Mouse (Mus musculus) cerebellum, adult (tissue): ENCODE results near the gene D10Jhu81e.
"Not testable (repeated sequence)": the region's sequence is repeated elsewhere in the genome, so short reads cannot be mapped to it uniquely, and the experiment has no call there.

Source experiments
- ATAC-seq: cut with Nextera tagmentation; 2 replicates; pipeline ENCODE4 v1.9.2; 2017; ENCODE audit warnings: mild to moderate bottlenecking, moderate library complexity, mixed read lengths; ENCODE audit not compliant: insufficient number of reproducible peaks, low FRiP score, low TSS enrichment

Gene D10Jhu81e

GRCm38 (mm10) chr10:78169281-78170042, at the start of gene D10Jhu81e:
D10Jhu81e (minus strand) TSS chr10:78169782.
- ATAC-seq, result peak; percentile 84

GRCm38 (mm10) chr10:78218576-78218975, 49.0 kb upstream of the D10Jhu81e start:
- no peak for ATAC-seq

GRCm38 (mm10) chr10:78216376-78217083, 46.9 kb upstream of the D10Jhu81e start:
- ATAC-seq, result no peak

GRCm38 (mm10) chr10:78214371-78214770, 44.8 kb upstream of the D10Jhu81e start:
- ATAC-seq, result no peak

- no peak for ATAC-seq
These were observed 41.7 kb upstream of the D10Jhu81e start for GRCm38 (mm10) chr10:78211311-78211710.

- ATAC-seq, result no peak
These were observed 31.6 kb upstream of the D10Jhu81e start for GRCm38 (mm10) chr10:78201182-78201581.

- ATAC-seq, result no peak
These were observed 23.4 kb upstream of the D10Jhu81e start for GRCm38 (mm10) chr10:78192933-78193332.

- not testable (repeated sequence) for ATAC-seq
These were observed 16.5 kb upstream of the D10Jhu81e start for GRCm38 (mm10) chr10:78186076-78186475.

- ATAC-seq, result no peak
These were observed 15.8 kb upstream of the D10Jhu81e start for GRCm38 (mm10) chr10:78185381-78185725.

GRCm38 (mm10) chr10:78184531-78185380, 15.2 kb upstream of the D10Jhu81e start, which contains the start of gene Pwp2:
Pwp2 (minus strand) TSS chr10:78185149.
- ATAC-seq, result peak; percentile 91

- ATAC-seq, result no peak
These were observed 14.0 kb upstream of the D10Jhu81e start for GRCm38 (mm10) chr10:78183577-78183976.

GRCm38 (mm10) chr10:78182321-78182720, 12.7 kb upstream of the D10Jhu81e start:
- no peak for ATAC-seq

GRCm38 (mm10) chr10:78174474-78174873, 4.9 kb upstream of the D10Jhu81e start:
- no peak for ATAC-seq

GRCm38 (mm10) chr10:78171581-78171980, 2.0 kb upstream of the D10Jhu81e start:
- no peak for ATAC-seq

- no peak for ATAC-seq
These were observed 1.5 kb upstream of the D10Jhu81e start for GRCm38 (mm10) chr10:78171057-78171456.

- ATAC-seq, result no peak
These were observed 863 bp upstream of the D10Jhu81e start for GRCm38 (mm10) chr10:78170445-78170844.

- no peak for ATAC-seq
These were observed 790 bp downstream of the D10Jhu81e start for GRCm38 (mm10) chr10:78168792-78169191.

- no peak for ATAC-seq
These were observed 1.8 kb downstream of the D10Jhu81e start for GRCm38 (mm10) chr10:78167775-78168174.

- no peak for ATAC-seq
These were observed 2.2 kb downstream of the D10Jhu81e start for GRCm38 (mm10) chr10:78167333-78167732.

GRCm38 (mm10) chr10:78165256-78166005, 4.2 kb downstream of the D10Jhu81e start:
- ATAC-seq, result no peak
